Mouse (Mus musculus) MEL (cell line): Measurements from ENCODE around the gene Npm1. TPM values are rescaled to one million over a fixed set of nuclear protein-coding genes. Genes with fewer than 3 reads are reported as not detected.

Source experiments
- DNase-seq: peaks from one replicate; pipeline ENCODE4 v3.0.0; 2011; ENCODE audit warnings: low read depth, low spot score
- H3K27ac ChIP-seq: 2 replicates; pipeline ENCODE4 v1.5.1; 2012; ENCODE audit warnings: low read depth, mild to moderate bottlenecking, control low read depth, low read length, moderate library complexity; ENCODE audit not compliant: control insufficient read depth
- H3K27me3 ChIP-seq, 2 experiments: fragments of 150-350 bp in 1 of 2; sonication (generic) in 1 of 2; 2 replicates each; pipeline ENCODE4 v1.6.1; 2012; ENCODE audit warnings: low read length in 2 of 2, mild to moderate bottlenecking in 2 of 2, improper control_type of control experiment in 1 of 2, moderate library complexity in 1 of 2; ENCODE audit not compliant: insufficient read depth in 2 of 2, control insufficient read depth in 1 of 2
- H3K36me3 ChIP-seq, 2 experiments: 2 replicates each; pipeline ENCODE4 v1.6.1; 2012 to 2014; ENCODE audit warnings: low read length in 2 of 2, improper control_type of control experiment in 1 of 2, inconsistent platforms in 1 of 2, mild to moderate bottlenecking in 1 of 2; ENCODE audit not compliant: insufficient read depth in 2 of 2, control insufficient read depth in 1 of 2
- H3K4me1 ChIP-seq, 2 experiments: fragments of 150-350 bp in 1 of 2; sonication (generic) in 1 of 2; 2 replicates each; pipeline ENCODE4 v1.6.1; 2012; ENCODE audit warnings: low read length in 2 of 2, improper control_type of control experiment in 1 of 2, mild to moderate bottlenecking in 1 of 2; ENCODE audit not compliant: insufficient read depth in 2 of 2, control insufficient read depth in 1 of 2
- H3K4me3 ChIP-seq, 2 experiments: fragments of 150-350 bp in 1 of 2; sonication (generic) in 1 of 2; 2 replicates each; pipeline ENCODE4 v1.5.1; 2012; ENCODE audit warnings: low read depth in 2 of 2, low read length in 2 of 2, mild to moderate bottlenecking in 2 of 2, moderate library complexity in 2 of 2, control low read depth in 1 of 2, improper control_type of control experiment in 1 of 2; ENCODE audit not compliant: control insufficient read depth in 1 of 2, insufficient read depth in 1 of 2
- H3K79me2 ChIP-seq: 2 replicates; pipeline ENCODE4 v1.6.1; 2012; ENCODE audit warnings: mild to moderate bottlenecking, low read length, moderate library complexity; ENCODE audit not compliant: control insufficient read depth, poor library complexity, insufficient read depth
- H3K9ac ChIP-seq: 2 replicates; pipeline ENCODE4 v1.6.1; 2012; ENCODE audit warnings: low read depth, mild to moderate bottlenecking, control low read depth, low read length, moderate library complexity; ENCODE audit not compliant: control insufficient read depth, poor library complexity, severe bottlenecking
- H3K9me3 ChIP-seq: fragments of 150-350 bp; sonication (generic); replicated peaks from 2 replicates; pipeline ENCODE4 v1.6.1; 2012; ENCODE audit warnings: mild to moderate bottlenecking, low read length, improper control_type of control experiment, moderate library complexity; ENCODE audit not compliant: insufficient read depth
- BHLHE40 ChIP-seq: IDR thresholded peaks from 2 replicates; pipeline ENCODE4 v1.6.1; 2012; ENCODE audit warnings: low read depth, mild to moderate bottlenecking, inconsistent platforms, low read length, improper control_type of control experiment, borderline replicate concordance
- CHD2 ChIP-seq: IDR thresholded peaks from 2 replicates; pipeline ENCODE4 v1.6.1; 2011; ENCODE audit warnings: low read length, improper control_type of control experiment
- CTCF ChIP-seq, 3 experiments: IDR thresholded peaks in 2 of 3; conservative IDR thresholded peaks in 1 of 3; 2 replicates each; pipeline ENCODE4 v1.5.1; 2011 to 2012; ENCODE audit warnings: low read length in 3 of 3, low read depth in 2 of 3, mild to moderate bottlenecking in 2 of 3, improper control_type of control experiment in 1 of 3, inconsistent platforms in 1 of 3, mixed read lengths in 1 of 3, moderate library complexity in 1 of 3; ENCODE audit not compliant: control insufficient read depth in 1 of 3, insufficient read depth in 1 of 3, poor library complexity in 1 of 3, severe bottlenecking in 1 of 3
- E2F4 ChIP-seq: IDR thresholded peaks from 2 replicates; pipeline ENCODE4 v1.6.1; 2011; ENCODE audit warnings: low read depth, low read length, improper control_type of control experiment, borderline replicate concordance
- ELF1 ChIP-seq: IDR thresholded peaks from 2 replicates; pipeline ENCODE4 v1.6.1; 2014; ENCODE audit warnings: low read depth, mild to moderate bottlenecking, inconsistent platforms, low read length, improper control_type of control experiment, moderate library complexity
- EP300 ChIP-seq, 2 experiments: IDR thresholded peaks; 2 replicates each; pipeline ENCODE4 v1.6.1; 2011; ENCODE audit warnings: improper control_type of control experiment in 2 of 2, low read length in 2 of 2, low read depth in 1 of 2, mild to moderate bottlenecking in 1 of 2
- GATA1 ChIP-seq: IDR thresholded peaks from 2 replicates; pipeline ENCODE4 v1.6.1; 2011; ENCODE audit warnings: low read depth, low read length, improper control_type of control experiment
- JUND ChIP-seq: IDR thresholded peaks from 2 replicates; pipeline ENCODE4 v1.6.1; 2011; ENCODE audit warnings: low read depth, mild to moderate bottlenecking, improper control_type of control experiment, low read length
- MAFK ChIP-seq: IDR thresholded peaks from 2 replicates; pipeline ENCODE4 v1.6.1; 2011; ENCODE audit warnings: low read depth, mild to moderate bottlenecking, low read length, improper control_type of control experiment, borderline replicate concordance
- MAX ChIP-seq: IDR thresholded peaks from 2 replicates; pipeline ENCODE4 v1.6.1; 2011; ENCODE audit warnings: low read length, improper control_type of control experiment
- MAZ ChIP-seq: IDR thresholded peaks from 2 replicates; pipeline ENCODE4 v1.6.1; 2012; ENCODE audit warnings: low read depth, mild to moderate bottlenecking, inconsistent platforms, low read length, improper control_type of control experiment
- MEF2A ChIP-seq: IDR thresholded peaks from 2 replicates; pipeline ENCODE4 v1.6.1; 2014; ENCODE audit warnings: low read depth, mild to moderate bottlenecking, inconsistent platforms, low read length, improper control_type of control experiment; ENCODE audit not compliant: poor library complexity, insufficient replicate concordance, severe bottlenecking; ENCODE audit errors: extremely low read depth
- MXI1 ChIP-seq: IDR thresholded peaks from 2 replicates; pipeline ENCODE4 v1.6.1; 2011; ENCODE audit warnings: mild to moderate bottlenecking, low read depth, low read length, improper control_type of control experiment
- MYC ChIP-seq: IDR thresholded peaks from 2 replicates; pipeline ENCODE4 v1.6.1; 2011; ENCODE audit warnings: low read depth, mild to moderate bottlenecking, low read length, improper control_type of control experiment, moderate library complexity
- NELFE ChIP-seq: IDR thresholded peaks from 2 replicates; pipeline ENCODE4 v1.6.1; 2011; ENCODE audit warnings: low read depth, low read length, improper control_type of control experiment
- NRF1 ChIP-seq: IDR thresholded peaks from 2 replicates; pipeline ENCODE4 v1.6.1; 2014; ENCODE audit warnings: low read depth, mild to moderate bottlenecking, inconsistent platforms, low read length, improper control_type of control experiment, moderate library complexity; ENCODE audit not compliant: poor library complexity, insufficient read depth, severe bottlenecking
- POLR2AphosphoS2 ChIP-seq: IDR thresholded peaks from 2 replicates; pipeline ENCODE4 v1.6.1; 2011; ENCODE audit warnings: low read length, improper control_type of control experiment
- POLR2AphosphoS5 ChIP-seq: IDR thresholded peaks from 2 replicates; pipeline ENCODE4 v1.6.1; 2012; ENCODE audit warnings: low read depth, borderline replicate concordance, mild to moderate bottlenecking, inconsistent platforms, low read length, moderate library complexity, mixed read lengths
- RAD21 ChIP-seq: IDR thresholded peaks from 2 replicates; pipeline ENCODE4 v1.6.1; 2011; ENCODE audit warnings: mild to moderate bottlenecking, low read depth, low read length, improper control_type of control experiment
- RCOR1 ChIP-seq: IDR thresholded peaks from 2 replicates; pipeline ENCODE4 v1.6.1; 2012; ENCODE audit warnings: low read depth, mild to moderate bottlenecking, inconsistent platforms, low read length, improper control_type of control experiment
- SIN3A ChIP-seq: IDR thresholded peaks from 2 replicates; pipeline ENCODE4 v1.6.1; 2012; ENCODE audit warnings: low read length, improper control_type of control experiment, inconsistent platforms
- SMC3 ChIP-seq: IDR thresholded peaks from 2 replicates; pipeline ENCODE4 v1.6.1; 2011; ENCODE audit warnings: low read depth, low read length, improper control_type of control experiment
- TCF12 ChIP-seq: IDR thresholded peaks from 2 replicates; pipeline ENCODE4 v1.6.1; 2014; ENCODE audit warnings: low read depth, mild to moderate bottlenecking, inconsistent platforms, low read length, improper control_type of control experiment, moderate library complexity
- UBTF ChIP-seq: IDR thresholded peaks from 2 replicates; pipeline ENCODE4 v1.6.1; 2012; ENCODE audit warnings: low read depth, mild to moderate bottlenecking, inconsistent platforms, low read length, improper control_type of control experiment, moderate library complexity, borderline replicate concordance; ENCODE audit not compliant: insufficient read depth
- USF1 ChIP-seq: IDR thresholded peaks from 2 replicates; pipeline ENCODE4 v1.6.1; 2014; ENCODE audit warnings: low read depth, mild to moderate bottlenecking, inconsistent platforms, low read length, improper control_type of control experiment, moderate library complexity
- ZC3H11A ChIP-seq: IDR thresholded peaks from 2 replicates; pipeline ENCODE4 v1.6.1; 2012; ENCODE audit warnings: low read depth, mild to moderate bottlenecking, inconsistent platforms, low read length, improper control_type of control experiment
- ZKSCAN1 ChIP-seq: IDR thresholded peaks from 2 replicates; pipeline ENCODE4 v1.6.1; 2012; ENCODE audit warnings: low read depth, mild to moderate bottlenecking, inconsistent platforms, low read length, improper control_type of control experiment, moderate library complexity
- ZMIZ1 ChIP-seq: IDR thresholded peaks from 2 replicates; pipeline ENCODE4 v1.6.1; 2012; ENCODE audit warnings: low read depth, mild to moderate bottlenecking, inconsistent platforms, low read length, improper control_type of control experiment, moderate library complexity
- polyA plus RNA-seq, 2 experiments: library from polyadenylated mRNA; stranded (reverse) in 1 of 2; unstranded in 1 of 2; fragments of >175 nt in 1 of 2; fragments of >200 nt in 1 of 2; gene quantifications; 2 replicates each; pipeline versions ENCODE4 v1.2.1 to v1.2.4; 2012; ENCODE audit warnings: low replicate concordance in 2 of 2, low read depth in 1 of 2; ENCODE audit not compliant: insufficient read length in 2 of 2, insufficient read depth in 1 of 2, missing spikeins in 1 of 2
- total RNA-seq: library from RNA; depleted of rRNA; stranded (reverse); fragments of 300-350 nt; gene quantifications from 2 replicates; pipeline ENCODE4 v1.2.3, GENCODE M21; 2012

Npm1 gene
- total and polyA plus RNA-seq, 3 experiments = 839 to 4,033 (median 3,244) TPM

- no peak for DNase-seq
Measured at GRCm38 (mm10) chr11:33181804-33182203, 18.8 kb upstream of the Npm1 start.

GRCm38 (mm10) chr11:33180701-33181116 lies 17.7 kb upstream of the Npm1 start:
- H3K9ac ChIP-seq = no peak overlapping the region
- no peak for DNase-seq
- no peaks in the 10 kb centered on the region for H3K36me3 ChIP-seq

More at GRCm38 (mm10) chr11:33181804-33182203, 18.8 kb upstream of the Npm1 start:
- H3K27me3 ChIP-seq = peaks cover 5 to 13% of the 10 kb centered on the region in 2 experiments
- no peak for TF ChIP-seq ELF1
- no peak for TF ChIP-seq EP300 (IDR thresholded peaks at IDR 0.05; ENCODE audit: low read depth in 1 of 2, low read length in 2 of 2)
- no peak for TF ChIP-seq NELFE
- TF ChIP-seq, all 39 proteins: peak for 0
- Histone ChIP-seq H3K9me3 (no peaks in the 10 kb centered on the region), H3K9ac (no peak overlapping the region), H3K4me3 (no peak overlapping the region), H3K36me3 (no peaks in the 10 kb centered on the region), H3K4me1 (no peaks in the 10 kb centered on the region), H3K27ac (no peak overlapping the region), H3K79me2 (no peaks in the 10 kb centered on the region)

GRCm38 (mm10) chr11:33179802-33180201 lies 16.8 kb upstream of the Npm1 start:
- no peaks in the 10 kb centered on the region for H3K4me1 ChIP-seq
- no peak for TF ChIP-seq JUND
- TF ChIP-seq POLR2AphosphoS5 = no peak
- no peak for TF ChIP-seq SIN3A
- TF ChIP-seq MYC = no peak
- TF ChIP-seq E2F4 = no peak
- no peak for TF ChIP-seq ZMIZ1
- no peak for TF ChIP-seq USF1
- no peak for TF ChIP-seq NRF1
- no peak for TF ChIP-seq CHD2
- no peak for TF ChIP-seq RAD21
- no peak for TF ChIP-seq ELF1
- no peak for TF ChIP-seq GATA1
- no peak for TF ChIP-seq MAFK
- TF ChIP-seq ZKSCAN1 = no peak
- no peak for TF ChIP-seq MAX
- no peak for TF ChIP-seq CTCF (IDR thresholded peaks at IDR 0.05 in 2 of 3, conservative IDR thresholded peaks at IDR 0.05 in 1 of 3; ENCODE audit: control insufficient read depth in 1 of 3, insufficient read depth in 1 of 3, low read depth in 2 of 3, low read length in 3 of 3, poor library complexity in 1 of 3, severe bottlenecking in 1 of 3)
- DNase-seq = no peak
- H3K27me3 ChIP-seq = peaks cover 13 to 18% of the 10 kb centered on the region in 2 experiments
- no peaks in the 10 kb centered on the region for H3K36me3 ChIP-seq
- no peak overlapping the region for H3K27ac ChIP-seq
- no peak overlapping the region for H3K4me3 ChIP-seq
- H3K79me2 ChIP-seq = no peaks in the 10 kb centered on the region
- H3K9me3 ChIP-seq = no peaks in the 10 kb centered on the region
- H3K9ac ChIP-seq = no peak overlapping the region

More at GRCm38 (mm10) chr11:33180701-33181116, 17.7 kb upstream of the Npm1 start:
- Histone ChIP-seq H3K9me3 (no peaks in the 10 kb centered on the region), H3K27me3 (peaks cover 6 to 15% of the 10 kb centered on the region in 2 experiments; a peak in 3 of 4 replicates), H3K4me3 (no peak overlapping the region), H3K4me1 (no peaks in the 10 kb centered on the region), H3K27ac (no peak overlapping the region), H3K79me2 (no peaks in the 10 kb centered on the region)
- TF ChIP-seq ZC3H11A = no peak
- no peak for TF ChIP-seq BHLHE40
- no peak for TF ChIP-seq MYC
- TF ChIP-seq GATA1 = no peak
- no peak for TF ChIP-seq UBTF
- no peak for TF ChIP-seq RCOR1
- no peak for TF ChIP-seq CHD2
- TF ChIP-seq USF1 = no peak
- TF ChIP-seq NELFE = no peak
- no peak for TF ChIP-seq TCF12
- TF ChIP-seq MAZ = no peak
- TF ChIP-seq POLR2AphosphoS2 = no peak
- TF ChIP-seq RAD21 = no peak
- no peak for TF ChIP-seq SIN3A
- TF ChIP-seq MXI1 = no peak
- no peak for TF ChIP-seq MEF2A
- no peak for TF ChIP-seq ZMIZ1
- TF ChIP-seq POLR2AphosphoS5 = no peak
- TF ChIP-seq SMC3 = no peak
